Mouse (Mus musculus): ENCODE data around the gene Bloc1s5. TPM values are rescaled to one million over a fixed set of nuclear protein-coding genes. Genes with fewer than 3 reads are reported as not detected.

Bloc1s5 gene
- polyA plus RNA-seq, 1 experiment: 5.6 TPM

GRCm38 (mm10) chr13:38612179-38612578 is 22.7 kb downstream of the Bloc1s5 start:
- Histone ChIP-seq H3K4me3 (replicated peaks; ENCODE audit: extremely low read depth, low read depth, low read length) (no peak overlapping the region), H3K4me1 (ENCODE audit: control insufficient read depth, insufficient read depth, low read length) (peaks cover 23% of the 10 kb centered on the region)
- DNase-seq: no peak
- 95% methylated on average over 4 of the region's 4 CpGs for WGBS
- no peak for TF ChIP-seq POLR2A (IDR thresholded peaks at IDR 0.05; ENCODE audit: borderline replicate concordance, extremely low read depth, low read depth, low read length)
- no peak for TF ChIP-seq CTCF (IDR thresholded peaks at IDR 0.05; ENCODE audit: insufficient read depth, low read length)

- WGBS: 63% methylated on average over 6 of the region's 6 CpGs
- no peak overlapping the region for H3K4me3 ChIP-seq (replicated peaks; ENCODE audit: extremely low read depth, low read depth, low read length)
- DNase-seq: peak; percentile 28
- no peak for TF ChIP-seq POLR2A (IDR thresholded peaks at IDR 0.05; ENCODE audit: borderline replicate concordance, extremely low read depth, low read depth, low read length)
- no peak for TF ChIP-seq CTCF (IDR thresholded peaks at IDR 0.05; ENCODE audit: insufficient read depth, low read length)
- peaks cover 23% of the 10 kb centered on the region for H3K4me1 ChIP-seq (ENCODE audit: control insufficient read depth, insufficient read depth, low read length)
Measured at GRCm38 (mm10) chr13:38610336-38610735, 24.6 kb downstream of the Bloc1s5 start.

- DNase-seq: no peak
- WGBS: 89% methylated on average over 6 of the region's 6 CpGs
- no peak for TF ChIP-seq CTCF (IDR thresholded peaks at IDR 0.05; ENCODE audit: insufficient read depth, low read length)
- TF ChIP-seq POLR2A (IDR thresholded peaks at IDR 0.05; ENCODE audit: borderline replicate concordance, extremely low read depth, low read depth, low read length): no peak
- Histone ChIP-seq H3K4me1 (ENCODE audit: control insufficient read depth, insufficient read depth, low read length) (peaks cover 9% of the 10 kb centered on the region; the same call in 1 of the 2 replicates), H3K4me3 (replicated peaks; ENCODE audit: extremely low read depth, low read depth, low read length) (no peak overlapping the region)
Measured at GRCm38 (mm10) chr13:38607130-38607529, 27.8 kb downstream of the Bloc1s5 start.

- H3K4me1 ChIP-seq (ENCODE audit: control insufficient read depth, insufficient read depth, low read length): peaks cover 3% of the 10 kb centered on the region; the same call in 1 of the 2 replicates
- no peak for DNase-seq
- 69% methylated on average over 6 of the region's 6 CpGs for WGBS
- TF ChIP-seq CTCF (IDR thresholded peaks at IDR 0.05; ENCODE audit: insufficient read depth, low read length): no peak
- TF ChIP-seq POLR2A (IDR thresholded peaks at IDR 0.05; ENCODE audit: borderline replicate concordance, extremely low read depth, low read depth, low read length): no peak
- no peak overlapping the region for H3K4me3 ChIP-seq (replicated peaks; ENCODE audit: extremely low read depth, low read depth, low read length)
Measured at GRCm38 (mm10) chr13:38605353-38605752, 29.6 kb downstream of the Bloc1s5 start.

- 90% methylated on average over 13 of the region's 13 CpGs for WGBS
- Histone ChIP-seq H3K4me1 (ENCODE audit: control insufficient read depth, insufficient read depth, low read length) (no peaks in the 10 kb centered on the region), H3K4me3 (replicated peaks; ENCODE audit: extremely low read depth, low read depth, low read length) (no peak overlapping the region)
- DNase-seq: no peak
- no peak for TF ChIP-seq CTCF (IDR thresholded peaks at IDR 0.05; ENCODE audit: insufficient read depth, low read length)
- TF ChIP-seq POLR2A (IDR thresholded peaks at IDR 0.05; ENCODE audit: borderline replicate concordance, extremely low read depth, low read depth, low read length): no peak
Measured at GRCm38 (mm10) chr13:38602966-38603365, 31.9 kb downstream of the Bloc1s5 start.

- DNase-seq: no peak
- Histone ChIP-seq H3K4me3 (replicated peaks; ENCODE audit: extremely low read depth, low read depth, low read length) (no peak overlapping the region), H3K4me1 (ENCODE audit: control insufficient read depth, insufficient read depth, low read length) (no peaks in the 10 kb centered on the region)
- no peak for TF ChIP-seq CTCF (IDR thresholded peaks at IDR 0.05; ENCODE audit: insufficient read depth, low read length)
- TF ChIP-seq POLR2A (IDR thresholded peaks at IDR 0.05; ENCODE audit: borderline replicate concordance, extremely low read depth, low read depth, low read length): no peak
- 66% methylated on average over 17 of the region's 17 CpGs for WGBS
Measured at GRCm38 (mm10) chr13:38602243-38602832, 32.6 kb downstream of the Bloc1s5 start.

- H3K4me1 ChIP-seq (ENCODE audit: control insufficient read depth, insufficient read depth, low read length): no peaks in the 10 kb centered on the region; the same call in 1 of the 2 replicates
- TF ChIP-seq CTCF (IDR thresholded peaks at IDR 0.05; ENCODE audit: insufficient read depth, low read length): no peak
- no peak for TF ChIP-seq POLR2A (IDR thresholded peaks at IDR 0.05; ENCODE audit: borderline replicate concordance, extremely low read depth, low read depth, low read length)
- no peak for DNase-seq
- H3K4me3 ChIP-seq (replicated peaks; ENCODE audit: extremely low read depth, low read depth, low read length): no peak overlapping the region
- 87% methylated on average over 11 of the region's 11 CpGs for WGBS
Measured at GRCm38 (mm10) chr13:38600811-38601210, 34.1 kb downstream of the Bloc1s5 start.

GRCm38 (mm10) chr13:38597076-38597475 is 37.8 kb downstream of the Bloc1s5 start:
- no peak for DNase-seq
- WGBS: 48% methylated on average over 3 of the region's 3 CpGs
- Histone ChIP-seq H3K4me3 (replicated peaks; ENCODE audit: extremely low read depth, low read depth, low read length) (no peak overlapping the region), H3K4me1 (ENCODE audit: control insufficient read depth, insufficient read depth, low read length) (peaks cover 6% of the 10 kb centered on the region)
- TF ChIP-seq POLR2A (IDR thresholded peaks at IDR 0.05; ENCODE audit: borderline replicate concordance, extremely low read depth, low read depth, low read length): no peak
- no peak for TF ChIP-seq CTCF (IDR thresholded peaks at IDR 0.05; ENCODE audit: insufficient read depth, low read length)

GRCm38 (mm10) chr13:38596461-38596860 is 38.4 kb downstream of the Bloc1s5 start:
- 89% methylated on average over 4 of the region's 4 CpGs for WGBS
- TF ChIP-seq CTCF (IDR thresholded peaks at IDR 0.05; ENCODE audit: insufficient read depth, low read length) (no peak), POLR2A (IDR thresholded peaks at IDR 0.05; ENCODE audit: borderline replicate concordance, extremely low read depth, low read depth, low read length) (no peak)
- Histone ChIP-seq H3K4me1 (ENCODE audit: control insufficient read depth, insufficient read depth, low read length) (peaks cover 6% of the 10 kb centered on the region), H3K4me3 (replicated peaks; ENCODE audit: extremely low read depth, low read depth, low read length) (no peak overlapping the region)
- DNase-seq: no peak

- 18% methylated on average over 6 of the region's 6 CpGs for WGBS
Measured at GRCm38 (mm10) chr13:38593114-38593513, 41.8 kb downstream of the Bloc1s5 start.

More at GRCm38 (mm10) chr13:38593114-38593513, 41.8 kb downstream of the Bloc1s5 start:
- peaks cover 6% of the 10 kb centered on the region for H3K4me1 ChIP-seq (ENCODE audit: control insufficient read depth, insufficient read depth, low read length)
- no peak for DNase-seq
- TF ChIP-seq CTCF (IDR thresholded peaks at IDR 0.05; ENCODE audit: insufficient read depth, low read length) (no peak), POLR2A (IDR thresholded peaks at IDR 0.05; ENCODE audit: borderline replicate concordance, extremely low read depth, low read depth, low read length) (no peak)
- no peak overlapping the region for H3K4me3 ChIP-seq (replicated peaks; ENCODE audit: extremely low read depth, low read depth, low read length)

Measured in lung, adult 2 months (tissue).